Mouse (Mus musculus) frontal cortex, postnatal 10 days (tissue): Measurements from ENCODE around the gene Gm45808.

Experiments
- DNase-seq, 2 experiments: peaks; one replicate each; pipeline ENCODE4 v3.0.0; 2022; ENCODE audit warnings: low spot score in 2 of 2, mixed read lengths in 1 of 2

Gm45808 gene

DNA sequence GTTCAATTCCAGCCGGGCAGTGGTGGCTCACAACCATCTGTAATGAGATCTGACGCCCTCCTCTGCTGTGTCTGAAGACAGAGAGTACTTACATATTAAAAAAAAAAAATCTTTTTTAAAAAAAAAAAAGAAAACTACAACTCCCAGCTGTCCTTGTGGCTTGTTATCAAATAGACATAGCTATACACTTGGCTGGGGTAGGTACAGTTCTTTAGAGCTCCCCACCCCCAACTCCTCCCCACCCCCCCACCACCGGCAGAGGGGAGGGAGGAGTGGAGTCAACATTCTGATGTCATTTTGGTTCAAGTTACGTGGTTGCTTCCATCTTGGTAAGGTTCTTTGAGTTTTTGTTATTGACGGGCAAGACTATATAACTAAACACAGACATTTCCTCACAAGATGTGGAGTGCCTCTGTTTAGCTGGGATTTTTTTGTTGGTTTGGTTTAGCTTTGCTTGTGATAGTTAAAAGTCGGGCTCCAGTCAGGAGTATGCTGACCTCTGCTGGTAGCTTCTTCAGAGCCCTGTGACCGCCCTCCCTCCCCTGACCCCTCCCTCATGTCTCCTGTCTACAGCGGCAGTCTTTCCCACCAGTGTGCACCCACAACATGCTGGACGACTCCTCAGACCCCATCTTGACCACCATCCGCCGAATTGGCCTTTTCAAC lies 39.2 kb downstream of the Gm45808 start:
- no peak for DNase-seq

DNA sequence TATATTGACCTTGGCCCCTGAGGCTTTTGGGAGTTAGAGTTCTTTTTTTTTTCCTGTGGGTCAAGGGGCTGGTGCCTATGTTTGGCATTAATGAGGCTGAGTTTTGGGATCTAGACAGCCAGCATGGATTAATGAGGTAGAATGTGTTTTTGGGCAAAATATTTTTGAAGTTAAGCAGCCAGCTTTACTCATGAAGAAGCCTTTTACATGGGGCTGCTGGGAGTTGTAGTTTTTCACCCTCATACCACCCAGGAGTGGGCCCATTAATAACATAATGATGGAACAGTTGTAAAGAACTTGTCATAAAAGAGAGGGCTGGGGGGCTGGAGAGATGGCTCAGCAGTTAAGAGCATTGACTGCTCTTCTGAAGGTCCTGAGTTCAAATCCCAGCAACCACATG lies 40.0 kb downstream of the Gm45808 start:
- no peak for DNase-seq

DNA sequence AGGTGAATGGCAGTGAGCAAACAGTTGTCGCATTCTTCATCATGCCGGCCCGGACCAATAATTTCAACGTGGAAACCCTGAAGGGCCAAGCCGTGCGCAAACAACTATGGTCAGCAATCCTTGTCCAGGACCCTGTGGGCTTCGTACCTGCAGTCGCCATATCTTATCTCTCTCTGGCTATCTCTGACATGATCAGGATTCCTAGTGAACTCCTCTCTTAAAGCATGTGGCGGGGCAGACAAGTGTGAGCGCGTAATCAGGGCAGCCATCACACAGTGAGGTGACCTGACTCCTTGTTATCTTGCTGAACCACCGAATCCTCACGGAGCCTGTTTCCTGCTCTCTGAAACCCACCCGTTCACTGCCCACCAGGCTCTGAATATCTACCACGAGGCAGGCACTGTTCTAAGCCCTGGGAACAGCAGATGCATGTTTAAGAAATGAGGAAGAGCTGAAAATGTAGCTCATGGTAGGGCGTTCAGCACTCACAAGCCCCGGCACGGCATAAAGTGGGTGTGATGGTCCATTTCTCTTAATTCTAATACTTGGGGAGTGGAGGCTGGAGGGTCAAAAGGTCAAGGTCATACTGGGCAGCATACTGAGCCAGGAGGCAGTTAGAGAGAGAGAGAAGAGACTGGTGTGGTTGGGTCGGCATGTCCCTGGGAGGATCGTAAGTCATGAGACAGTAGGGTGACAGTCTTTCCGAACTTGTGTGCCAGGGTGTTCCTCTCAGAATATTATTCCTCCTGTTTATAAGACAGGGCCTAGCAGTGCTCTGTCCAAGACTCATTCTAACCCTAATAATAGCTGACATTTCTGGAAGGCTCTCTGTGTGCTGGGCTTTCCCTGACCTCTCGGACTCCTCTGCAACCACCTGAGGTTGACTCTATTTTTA lies 42.8 kb downstream of the Gm45808 start:
- no peak for DNase-seq

DNA sequence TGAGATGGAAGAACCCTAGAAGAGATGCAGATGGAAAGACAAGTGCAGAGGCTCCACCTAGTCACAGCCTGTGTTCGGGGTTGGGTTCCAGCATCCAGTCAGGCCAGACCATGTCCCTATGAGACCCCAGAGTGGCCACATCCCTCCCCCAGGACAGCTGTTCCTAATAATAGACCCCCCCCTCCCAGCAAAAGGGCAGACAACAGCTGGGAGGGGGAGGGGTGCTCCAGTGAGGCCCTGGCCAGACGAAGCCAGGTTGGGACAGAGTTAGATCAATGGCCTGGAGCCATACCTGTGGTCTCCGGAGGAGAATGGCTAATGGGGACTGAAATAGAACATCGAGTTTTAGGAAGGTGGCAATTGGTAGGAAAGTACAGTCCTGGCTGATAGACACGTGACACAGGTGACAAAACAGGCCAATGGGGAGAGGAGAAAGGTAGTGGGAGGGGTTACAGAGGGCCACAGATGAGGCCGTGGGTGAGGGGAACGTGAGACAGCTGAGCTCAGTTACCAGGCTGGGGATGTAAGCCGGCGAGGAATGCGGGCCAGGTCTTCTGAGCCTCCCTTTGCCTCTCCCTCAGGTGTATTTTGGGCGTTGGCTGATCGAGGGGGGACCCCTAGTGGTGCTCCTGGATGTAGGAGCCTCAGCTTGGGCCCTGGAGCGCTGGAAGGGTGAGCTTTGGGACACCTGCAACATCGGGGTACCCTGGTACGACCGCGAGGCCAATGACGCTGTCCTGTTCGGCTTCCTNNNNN lies 48.9 kb downstream of the Gm45808 start, which contains the start of gene Ruvbl2:
Gene Ruvbl2, minus strand, starts transcription at position 576 of the 756 bp plus-strand sequence.
- DNase-seq: no peak

DNA sequence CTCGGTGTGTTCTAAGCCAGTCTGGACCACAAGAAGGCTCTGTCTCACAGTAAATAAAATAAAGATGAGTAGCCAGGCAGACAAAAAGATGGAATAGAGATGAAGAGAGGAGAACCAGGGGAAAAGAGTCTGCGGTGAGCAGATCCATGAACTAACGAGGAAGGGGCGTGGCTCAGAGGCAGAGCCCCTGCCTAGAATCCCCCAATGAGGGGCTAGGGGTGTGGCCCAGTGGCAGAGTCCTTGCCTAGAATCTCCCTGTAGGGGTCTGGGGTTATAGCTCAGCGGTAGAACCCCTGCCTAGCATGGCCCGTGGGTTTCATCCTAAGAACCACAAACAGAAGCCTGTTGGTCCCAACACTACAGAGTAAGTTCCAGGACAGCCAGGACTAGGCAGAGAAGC lies 49.6 kb downstream of the Gm45808 start:
- DNase-seq: no peak

DNA sequence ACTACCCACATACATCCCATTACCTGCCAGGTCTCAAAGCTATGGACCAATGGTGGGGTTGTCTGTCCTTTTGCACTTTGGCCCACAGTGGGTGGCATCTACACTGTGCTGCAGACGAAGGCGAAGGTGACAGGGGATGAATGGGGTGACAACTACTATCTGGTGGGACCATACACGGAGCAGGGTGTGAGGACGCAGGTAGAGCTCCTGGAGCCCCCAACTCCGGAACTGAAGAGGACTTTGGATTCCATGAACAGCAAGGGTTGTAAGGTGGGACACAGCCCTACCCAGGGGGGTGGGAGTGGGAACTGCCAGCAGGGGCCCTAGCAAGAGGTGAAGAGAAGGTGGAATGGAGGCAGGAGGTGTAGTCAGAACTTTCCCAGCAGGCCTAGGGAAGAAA lies 50.2 kb downstream of the Gm45808 start:
- no peak for DNase-seq

DNA sequence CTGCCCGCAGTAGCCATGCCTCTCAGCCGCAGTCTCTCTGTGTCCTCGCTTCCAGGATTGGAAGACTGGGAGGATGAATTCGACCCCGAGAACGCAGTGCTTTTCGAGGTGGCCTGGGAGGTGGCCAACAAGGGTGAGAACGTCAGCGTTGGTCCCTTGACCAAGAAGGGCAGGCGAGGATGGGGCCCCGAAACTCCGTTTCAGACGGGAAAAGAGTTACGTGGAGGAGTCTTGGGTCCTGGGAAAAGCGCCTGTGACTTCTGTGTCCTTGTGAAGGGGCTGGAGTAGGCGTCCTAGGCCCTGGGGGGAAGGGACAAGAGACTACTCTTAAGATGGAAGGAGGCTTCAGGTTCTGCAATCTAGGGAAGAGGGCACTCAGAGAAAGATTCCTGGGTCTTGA lies 51.6 kb downstream of the Gm45808 start:
- DNase-seq: no peak

DNA sequence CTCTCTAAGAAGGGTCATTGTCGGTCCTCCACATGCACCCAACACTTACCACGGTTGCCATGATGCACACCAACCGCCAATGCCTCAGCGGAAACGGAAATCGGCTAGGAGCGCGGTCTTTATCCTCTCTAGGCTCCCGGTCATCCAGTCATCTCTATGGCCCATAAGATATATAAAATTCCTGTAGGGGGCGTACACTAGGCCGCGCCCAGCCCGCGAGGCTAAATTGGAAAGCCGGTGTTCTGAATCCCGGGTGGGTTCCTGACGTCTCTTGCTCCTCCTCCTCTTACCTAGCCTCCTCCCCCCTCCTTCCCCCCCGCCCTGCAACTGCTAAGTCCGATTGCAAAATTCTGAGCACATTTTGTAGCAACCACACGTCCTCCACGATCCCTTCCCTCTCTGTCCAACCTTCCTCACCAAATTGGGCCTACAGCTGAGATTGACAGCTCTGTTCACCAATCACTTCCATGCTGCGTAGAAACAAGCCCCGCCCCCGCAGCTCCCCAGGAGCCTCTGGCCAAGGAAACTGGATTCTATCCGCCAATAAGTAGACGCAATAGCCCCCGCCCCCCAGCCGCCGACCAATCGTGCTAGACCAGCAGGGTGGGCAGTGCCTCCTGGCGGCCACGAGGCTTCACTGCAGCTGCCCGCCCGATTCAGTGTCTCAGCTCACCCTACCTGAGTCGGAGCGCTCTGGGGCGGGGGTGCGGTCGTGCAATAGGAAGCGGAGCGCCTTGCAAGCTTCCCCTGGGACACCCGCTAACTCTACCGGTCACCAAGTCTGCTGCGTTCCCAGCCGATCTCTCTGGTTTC lies 52.2 kb downstream of the Gm45808 start, which contains the start of gene Gys1:
Gene Gys1, plus strand, starts transcription at position 642 of the 813 bp plus-strand sequence.
- peak; percentile 100 for DNase-seq

DNA sequence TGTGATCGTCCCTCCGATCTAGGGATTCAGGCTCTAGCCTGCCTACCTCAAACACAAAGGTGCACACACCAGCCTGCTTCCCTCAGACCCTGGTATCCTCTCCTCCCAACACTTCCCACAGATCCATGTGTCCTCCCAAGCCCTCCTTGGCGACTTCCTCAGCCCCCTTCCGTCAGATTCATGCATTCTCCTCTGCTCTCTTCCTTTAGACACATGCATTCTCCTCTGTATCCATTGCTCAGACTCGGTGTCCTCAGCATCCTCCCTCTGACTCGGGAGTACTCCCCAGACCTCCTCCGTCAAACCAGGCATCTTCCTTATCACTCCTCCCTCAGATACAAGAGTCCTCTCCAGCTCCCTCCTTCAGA lies 52.8 kb downstream of the Gm45808 start:
- DNase-seq: no peak

DNA sequence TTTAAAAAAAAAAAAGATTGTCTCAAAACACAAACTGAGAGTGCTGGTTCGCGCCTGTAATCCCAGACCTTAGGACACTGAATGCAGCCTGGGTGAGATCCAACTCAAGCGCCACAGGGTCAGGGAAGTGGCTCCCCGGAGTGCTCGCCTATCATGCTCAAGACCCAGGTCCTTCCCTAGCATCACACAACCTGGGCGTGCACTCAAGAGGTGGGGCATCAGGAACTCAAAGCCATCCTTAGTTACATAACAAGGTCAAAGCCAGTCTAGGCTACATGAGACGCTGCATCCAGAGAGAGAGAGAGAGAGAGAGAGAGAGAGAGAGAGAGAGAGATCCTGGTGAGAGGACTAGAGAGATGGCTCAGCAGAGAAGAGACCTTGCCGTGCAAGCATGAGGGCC lies 60.1 kb downstream of the Gm45808 start:
- DNase-seq: no peak

DNA sequence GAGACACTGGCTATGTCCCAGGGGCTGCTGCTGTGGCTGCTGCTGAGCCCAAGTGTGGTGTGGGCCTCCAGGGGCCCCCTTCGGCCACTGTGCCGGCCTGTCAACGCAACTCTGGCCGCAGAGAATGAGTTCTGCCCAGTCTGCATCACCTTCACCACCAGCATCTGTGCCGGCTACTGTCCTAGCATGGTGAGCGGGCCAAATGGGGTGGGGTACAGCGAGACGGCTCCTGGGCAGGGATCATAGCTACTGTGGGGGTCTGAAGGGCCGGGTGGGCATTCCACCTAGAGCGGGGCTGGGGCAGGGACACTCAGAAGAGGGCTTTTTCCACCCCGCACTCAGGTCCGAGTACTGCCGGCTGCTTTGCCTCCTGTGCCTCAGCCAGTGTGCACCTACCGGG lies 65.4 kb downstream of the Gm45808 start:
- DNase-seq: no peak

DNA sequence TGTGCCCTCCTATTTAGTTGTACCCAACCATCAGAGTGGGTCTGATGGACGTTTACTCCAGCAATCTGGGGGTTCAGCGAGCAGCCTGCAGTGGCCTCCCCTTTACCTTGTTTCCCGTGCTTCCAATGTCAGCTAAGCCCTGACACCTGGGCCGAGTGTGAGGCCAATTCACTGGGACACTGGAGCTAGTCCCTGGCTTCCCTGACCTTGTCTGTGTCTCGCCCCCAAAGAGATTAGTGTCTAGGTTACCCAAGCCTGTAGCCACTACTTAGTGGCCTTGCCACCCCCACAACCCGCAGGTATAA lies 66.0 kb downstream of the Gm45808 start, which contains the start of gene Lhb:
Gene Lhb, plus strand, starts transcription at position 206 of the 305 bp plus-strand sequence.
- DNase-seq: no peak

DNA sequence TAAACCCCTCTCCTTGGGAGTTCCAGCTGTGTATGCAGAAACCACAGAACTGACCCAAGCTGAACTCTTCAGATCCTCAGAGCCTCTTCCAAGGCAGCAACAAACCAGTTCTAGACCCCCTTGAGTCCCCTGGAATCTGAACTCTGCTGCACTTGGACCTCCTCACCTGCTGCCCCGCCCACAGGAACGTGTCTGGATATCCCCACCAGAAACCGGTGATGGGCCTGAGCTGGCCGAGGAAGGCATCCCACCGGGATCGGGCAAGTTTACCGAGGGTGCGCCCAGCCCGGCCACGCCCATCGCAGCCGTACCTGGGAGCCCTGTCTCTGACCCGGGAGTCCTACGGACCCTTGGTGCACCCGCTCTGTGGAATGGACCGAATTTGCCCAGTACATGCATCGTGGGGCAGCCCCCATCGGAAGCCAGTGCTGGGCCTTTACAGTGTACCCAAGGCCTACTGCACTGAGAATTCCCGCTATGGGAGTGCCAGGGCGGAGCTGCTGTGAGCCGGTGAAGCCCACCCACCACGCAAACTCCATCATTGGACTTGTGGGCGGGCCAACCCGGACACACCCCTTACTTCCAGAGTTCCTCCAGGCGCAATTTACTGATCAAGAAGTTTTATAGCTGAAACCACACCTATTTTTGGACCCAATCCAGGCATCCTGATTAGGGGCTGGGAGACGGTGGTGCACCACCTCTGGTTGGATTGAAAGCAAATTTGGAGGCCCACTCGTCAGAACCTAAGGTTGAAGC lies 66.6 kb downstream of the Gm45808 start:
- no peak for DNase-seq

DNA sequence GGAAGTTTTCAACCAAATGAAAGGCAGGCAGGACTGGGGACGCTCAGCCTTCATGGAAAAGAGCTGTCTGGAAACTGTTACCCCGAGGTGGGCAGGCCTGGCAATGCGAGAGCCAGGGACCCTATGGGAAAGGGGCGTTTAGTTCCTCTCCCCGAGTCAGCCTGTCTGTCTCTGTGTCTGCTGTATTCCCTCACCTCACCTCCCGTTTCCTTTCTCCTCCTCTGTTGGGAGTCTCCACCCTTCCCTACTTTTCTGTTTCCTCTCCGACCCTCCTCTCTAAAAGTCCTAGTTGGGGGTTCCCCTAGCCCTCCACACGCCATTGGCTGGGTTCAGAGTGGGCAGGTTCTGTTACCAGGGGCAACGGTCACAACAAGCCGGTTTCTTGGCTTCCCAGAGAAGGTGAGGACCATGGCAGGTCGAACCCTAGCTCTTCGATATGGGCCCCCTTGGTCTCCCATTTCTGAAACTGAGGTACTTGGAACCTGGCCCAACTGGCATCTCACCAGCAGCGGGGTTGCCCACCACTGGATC lies 68.6 kb downstream of the Gm45808 start:
- DNase-seq: no peak
